ENCODE assay signal across 8 mouse cellular contexts in the genomic region with DNA sequence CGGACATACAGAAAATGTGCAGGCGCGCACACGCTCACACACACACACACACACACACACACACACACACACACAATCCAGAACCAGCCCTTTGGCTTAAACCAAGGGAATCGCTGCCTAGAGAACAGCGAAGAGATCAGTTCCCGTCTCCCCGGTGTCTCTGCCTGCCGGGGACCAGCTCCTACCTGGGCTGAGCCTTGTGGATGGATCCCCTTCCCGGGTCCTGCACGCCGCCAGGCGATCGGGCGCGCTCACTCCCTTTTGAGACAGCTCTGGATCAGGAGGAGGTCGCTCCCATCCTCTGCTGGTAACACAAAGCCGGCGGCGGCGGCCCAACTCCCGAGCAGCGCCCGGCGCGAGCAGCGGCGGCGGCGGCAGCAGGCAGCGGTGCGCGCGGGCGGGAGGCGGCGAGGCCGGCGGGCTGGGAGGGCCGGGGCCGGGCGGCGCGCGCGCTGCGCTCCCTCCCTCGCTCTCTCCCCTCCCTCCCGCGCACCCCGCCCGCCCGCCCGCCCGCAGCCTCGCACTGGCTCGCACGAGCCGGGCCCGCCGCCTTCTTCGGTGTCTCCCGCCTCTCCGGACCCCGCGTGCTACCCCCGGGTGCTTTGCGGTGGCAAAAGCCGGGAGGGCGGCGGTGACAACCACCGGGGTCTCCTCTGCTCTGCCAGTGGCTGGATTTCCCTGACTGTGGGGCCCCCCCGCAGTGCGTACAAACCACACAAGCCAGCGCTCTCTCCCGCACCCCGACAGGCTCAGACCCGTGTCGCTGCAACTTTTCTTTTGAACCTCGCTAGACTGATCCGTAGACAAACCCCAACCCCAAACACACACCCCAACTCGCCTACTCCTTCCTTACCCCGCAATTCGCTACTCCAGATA.
A peak's percentile ranks its signal among the peaks of the same experiment; 100 is the strongest.
DNase-seq lines count a peak whose midpoint lies in the region; ATAC-seq lines count a peak whose summit lies in the region.

No protein-coding gene starts in this region.

- peak overlapping the region; percentile 88 for H3K4me2 ChIP-seq in hindbrain, embryonic 16.5 days (ENCODE audit: low read length)

- H3K79me2 ChIP-seq in macrophage (ENCODE audit: inconsistent target): peaks cover 22% of the 10 kb centered on the region; the same call in 1 of the 2 replicates

- no peaks in the 10 kb centered on the region for H3K27me3 ChIP-seq in hindbrain, embryonic 16.5 days (replicated peaks; ENCODE audit: control insufficient read depth, insufficient read depth, low read length)

- peak; percentile 88 for ATAC-seq in hindbrain, embryonic 16.5 days
- no peak; the same call in 1 of the 2 replicates for ATAC-seq in erythroid progenitor cell, adult 5-6 weeks (replicated peaks; ENCODE audit: low FRiP score, poor library complexity, severe bottlenecking)

- peak overlapping the region; percentile 99 for H3K27ac ChIP-seq in hindbrain, embryonic 16.5 days (ENCODE audit: low read depth, low read length)
- H3K27ac ChIP-seq in macrophage: peak overlapping the region; percentile 70

- WGBS in hindbrain, embryonic 16.5 days: under 1% methylated on average over 60 of the region's 84 CpGs
- WGBS in macrophage (ENCODE audit: missing documents): 2% methylated on average over 37 of the region's 84 CpGs

- H3K4me1 ChIP-seq in hindbrain, embryonic 16.5 days (ENCODE audit: control insufficient read depth, insufficient read depth, low read depth, low read length): peaks cover 15% of the 10 kb centered on the region

- H3K4me3 ChIP-seq in hindbrain, embryonic 16.5 days (ENCODE audit: low read length): peak overlapping the region; percentile 82
- peak overlapping the region; percentile 83 for H3K4me3 ChIP-seq in macrophage (ENCODE audit: inconsistent target)

- DNase-seq in adrenal gland, adult 8-10 months: peak; percentile 13
- DNase-seq in cerebellum, postnatal 4 days (ENCODE audit: low spot score in 2 of 2): peak; percentile 52 to 74
- DNase-seq in gastrocnemius, adult 8-10 months (ENCODE audit: low spot score in 2 of 2): peak; percentile 10 to 57
- peak; percentile 53 to 59 for DNase-seq in left cerebral cortex, adult 8-10 months (ENCODE audit: low spot score in 2 of 2)
- DNase-seq in right cerebral cortex, postnatal 10 days (ENCODE audit: low spot score in 2 of 2): peak; percentile 78

- H3K9ac ChIP-seq in hindbrain, embryonic 16.5 days (ENCODE audit: low read depth, low read length): peak overlapping the region; percentile 95

- H3K9me3 ChIP-seq in hindbrain, embryonic 16.5 days (ENCODE audit: control insufficient read depth, low read length): no peaks in the 10 kb centered on the region

- no peaks in the 10 kb centered on the region for H3K36me3 ChIP-seq in hindbrain, embryonic 16.5 days (ENCODE audit: control insufficient read depth, insufficient read depth, low read length)
- no peaks in the 10 kb centered on the region for H3K36me3 ChIP-seq in macrophage (ENCODE audit: inconsistent target)

Comparison
In these comparisons a context has a peak if more than half of its experiments do, and no peak if none do; other contexts are left out.
1. DNase-seq: peak in every context shown above with its lines; median percentile 78 in right cerebral cortex, postnatal 10 days; 63 in cerebellum, postnatal 4 days; 56 in left cerebral cortex, adult 8-10 months; 34 in gastrocnemius, adult 8-10 months; 13 in adrenal gland, adult 8-10 months.